Mouse (Mus musculus): ENCODE measurements around the gene Vps52. TPM values are rescaled to one million over a fixed set of nuclear protein-coding genes. Genes with fewer than 3 reads are reported as not detected.

Vps52 gene
- polyA plus RNA-seq, 1 experiment: 62.2 TPM

GRCm38 (mm10) chr17:33920282-33921097, 35.1 kb upstream of the Vps52 start:
- DNase-seq (ENCODE audit: low read depth): no peak

- no peak for DNase-seq (ENCODE audit: low read depth)
Observed at GRCm38 (mm10) chr17:33921361-33921760, 34.3 kb upstream of the Vps52 start.

GRCm38 (mm10) chr17:33924577-33925283, 30.9 kb upstream of the Vps52 start:
- DNase-seq (ENCODE audit: low read depth): no peak

- DNase-seq (ENCODE audit: low read depth): no peak
Observed at GRCm38 (mm10) chr17:33925406-33926116, 30.1 kb upstream of the Vps52 start.

GRCm38 (mm10) chr17:33926207-33926932, 29.2 kb upstream of the Vps52 start:
- DNase-seq (ENCODE audit: low read depth): no peak

DNA sequence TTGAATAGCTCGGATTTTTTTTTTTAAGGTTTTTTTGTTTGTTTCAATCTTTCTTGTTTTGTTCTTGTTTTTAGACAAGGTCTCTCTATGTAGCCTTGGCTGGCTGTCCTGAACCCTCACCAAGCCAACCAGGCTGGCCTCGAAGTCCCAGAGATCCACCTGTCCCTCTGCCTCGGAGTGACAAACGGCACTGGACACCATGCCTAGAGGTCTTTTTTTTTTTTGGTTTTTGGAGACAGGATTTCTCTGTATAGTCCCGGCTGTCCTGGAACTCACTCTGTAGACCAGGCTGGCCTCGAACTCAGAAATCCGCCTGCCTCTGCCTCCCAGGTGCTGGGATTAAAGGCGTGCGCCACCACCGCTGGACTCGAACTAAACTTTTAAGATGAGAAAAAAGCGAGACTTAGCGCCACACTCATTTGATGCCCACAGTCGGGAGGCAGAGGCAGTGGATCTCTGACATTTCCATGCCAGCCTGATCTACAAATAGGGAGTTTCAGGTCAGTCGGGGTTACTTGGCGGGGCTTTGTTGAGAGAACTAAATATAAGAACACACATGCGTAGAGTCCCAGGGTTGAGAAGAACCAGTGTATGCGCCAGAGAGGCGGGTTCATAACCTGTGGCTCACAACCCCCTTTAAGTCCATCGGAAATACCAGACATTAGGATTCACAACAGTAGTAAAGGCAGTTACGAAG, 27.2 kb upstream of the Vps52 start:
- no peak for DNase-seq (ENCODE audit: low read depth)

- DNase-seq (ENCODE audit: low read depth): no peak
Observed at GRCm38 (mm10) chr17:33929371-33930279, 26.0 kb upstream of the Vps52 start, which contains the start of gene Rgl2. TSS of gene Rgl2 (plus strand) at chr17:33929543.

- DNase-seq (ENCODE audit: low read depth): no peak
Observed at GRCm38 (mm10) chr17:33930280-33931158, 25.1 kb upstream of the Vps52 start.

DNA sequence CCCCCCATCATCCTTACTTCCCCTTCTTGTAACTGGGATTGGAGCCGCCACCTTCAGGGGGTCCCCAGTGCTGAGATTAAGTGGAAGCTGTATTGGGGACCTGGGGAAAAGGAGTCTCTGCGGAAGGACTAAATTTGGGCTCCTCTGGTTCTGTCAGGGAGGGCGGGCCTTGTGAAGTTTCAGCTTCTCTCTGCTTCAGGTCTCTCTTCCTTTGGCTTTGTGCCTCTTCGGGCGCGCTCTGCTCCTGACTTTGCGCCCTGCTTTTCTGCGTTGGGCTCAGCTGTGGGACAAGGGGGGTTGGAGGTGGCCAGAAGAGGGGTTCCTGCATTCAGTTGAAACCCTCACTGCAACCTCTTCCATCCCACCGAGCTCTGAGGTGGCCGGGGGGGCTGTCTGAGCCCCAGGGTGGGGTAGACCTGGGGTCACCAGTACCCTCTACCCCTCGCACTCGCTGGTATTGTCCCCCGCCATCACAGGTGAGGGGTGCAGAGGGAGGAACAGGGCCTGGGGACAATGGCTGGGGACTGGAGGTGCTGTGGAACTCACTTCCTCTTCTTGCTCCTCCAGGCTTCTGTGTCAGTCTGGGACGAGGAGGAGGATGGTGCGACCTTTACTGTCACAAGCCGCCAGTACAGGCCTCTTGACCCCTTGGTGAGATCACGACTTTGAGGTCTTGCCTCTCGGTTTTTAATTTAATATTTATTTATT, 24.3 kb upstream of the Vps52 start:
- no peak for DNase-seq (ENCODE audit: low read depth)

DNA sequence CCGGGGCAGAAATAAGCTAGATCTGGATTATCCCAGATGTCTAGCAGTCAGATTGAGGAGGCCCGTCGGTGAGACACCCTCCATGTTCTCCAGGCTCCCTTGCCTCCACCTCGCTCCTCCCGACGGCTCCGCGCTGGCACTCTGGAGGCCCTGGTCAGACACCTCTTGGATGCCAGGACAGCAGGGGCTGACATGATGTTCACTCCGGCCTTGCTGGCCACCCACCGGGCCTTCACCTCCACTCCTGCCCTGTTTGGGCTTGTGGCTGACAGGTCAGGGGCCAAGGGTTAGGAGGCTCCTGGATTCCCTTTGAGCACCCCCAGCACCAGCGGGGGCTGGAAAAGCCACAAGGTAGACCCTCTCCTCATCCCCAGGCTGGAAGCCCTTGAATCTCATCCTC, 23.7 kb upstream of the Vps52 start:
- no peak for DNase-seq (ENCODE audit: low read depth)

GRCm38 (mm10) chr17:33932448-33932847, 23.2 kb upstream of the Vps52 start:
- DNase-seq (ENCODE audit: low read depth): no peak

DNA sequence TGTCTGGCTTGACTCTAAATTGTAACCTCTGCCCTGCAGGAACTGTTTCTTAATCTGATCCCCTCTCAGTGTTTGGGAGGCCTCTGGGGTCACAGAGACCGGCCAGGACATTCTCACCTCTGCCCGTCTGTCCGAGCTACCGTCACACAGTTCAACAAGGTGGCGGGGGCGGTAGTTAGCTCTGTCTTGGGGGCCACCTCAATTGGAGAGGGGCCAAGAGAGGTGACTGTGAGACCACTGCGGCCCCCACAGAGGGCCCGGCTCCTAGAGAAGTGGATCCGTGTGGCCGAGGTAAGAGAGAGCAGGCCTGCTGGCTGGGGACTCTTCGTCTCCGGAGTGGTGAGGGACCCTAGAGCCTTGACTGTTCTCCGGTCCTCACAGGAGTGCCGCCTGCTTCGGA, 22.6 kb upstream of the Vps52 start:
- no peak for DNase-seq (ENCODE audit: low read depth)

DNA sequence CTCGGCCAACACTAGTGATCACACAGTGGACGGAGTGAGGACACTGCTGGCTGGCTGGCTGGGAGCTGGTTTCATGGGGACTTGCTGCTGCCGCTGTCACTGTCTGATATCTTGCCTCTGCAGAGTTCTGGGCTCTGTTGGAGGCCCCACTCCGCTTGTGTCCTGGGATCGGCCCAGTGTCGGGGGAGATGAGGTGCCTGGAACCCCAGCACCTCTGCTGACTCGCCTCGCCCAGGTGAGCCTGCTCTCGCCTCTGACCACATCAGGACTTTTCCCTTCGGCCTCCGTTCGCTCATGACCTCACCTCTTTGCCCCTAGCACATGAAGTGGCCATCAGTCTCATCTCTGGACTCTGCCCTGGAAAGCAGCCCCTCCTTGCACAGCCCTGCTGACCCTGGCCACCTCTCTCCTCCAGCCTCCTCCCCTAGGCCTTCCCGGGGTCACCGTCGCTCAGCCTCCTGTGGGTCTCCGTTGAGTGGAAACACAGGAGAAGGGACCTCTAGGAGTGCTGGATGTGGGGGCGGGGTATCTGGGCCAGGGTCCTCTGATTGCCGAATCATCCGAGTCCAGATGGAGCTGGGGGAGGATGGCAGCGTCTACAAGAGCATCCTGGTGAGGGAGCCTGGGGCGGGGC, 20.1 kb upstream of the Vps52 start:
- DNase-seq (ENCODE audit: low read depth): no peak

GRCm38 (mm10) chr17:33936993-33937392, 18.6 kb upstream of the Vps52 start:
- no peak for DNase-seq (ENCODE audit: low read depth)

- DNase-seq (ENCODE audit: low read depth): no peak
Observed at GRCm38 (mm10) chr17:33938783-33939182, 16.8 kb upstream of the Vps52 start.

DNA sequence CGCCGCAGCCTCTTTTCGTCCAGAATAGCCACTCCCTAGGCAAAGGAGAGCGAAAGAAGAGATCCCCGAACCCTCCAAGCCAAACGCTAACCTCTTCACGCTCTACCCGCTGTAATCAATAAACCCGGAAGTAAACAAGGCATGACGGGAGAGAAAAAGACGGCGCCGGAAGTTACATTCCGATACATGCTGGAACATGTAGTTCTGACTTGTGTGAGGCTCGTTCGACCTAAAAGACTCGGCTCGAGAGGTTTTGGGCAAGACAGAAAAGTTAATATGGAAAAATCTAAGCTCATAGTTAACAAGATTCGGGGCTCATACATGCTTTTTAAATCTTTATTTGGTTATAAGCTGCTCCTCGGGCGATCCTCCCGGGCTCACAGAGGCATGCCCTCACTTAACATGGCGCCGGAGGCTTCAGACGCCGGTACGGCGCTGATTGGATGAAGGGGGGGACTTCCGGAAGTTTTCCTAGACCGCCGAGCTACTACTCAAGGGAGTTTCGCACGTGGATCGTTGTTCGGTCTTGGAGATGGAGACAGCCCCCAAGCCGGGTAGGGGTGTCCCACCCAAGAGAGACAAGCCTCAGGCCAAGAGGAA, 15.3 kb upstream of the Vps52 start, which contains the start of the genes Pfdn6 and Wdr46:
Gene Pfdn6, minus strand, starts transcription at position 138 of the 600 bp plus-strand sequence.
Gene Wdr46, plus strand, starts transcription at position 455 of the 600 bp plus-strand sequence.
- DNase-seq (ENCODE audit: low read depth): no peak

GRCm38 (mm10) chr17:33940981-33941380, 14.6 kb upstream of the Vps52 start:
- no peak for DNase-seq (ENCODE audit: low read depth)

All from gonadal fat pad, adult 2 months (tissue).